Comparison of ENCODE assay signal across 13 mouse cellular contexts in genomic region chr8:91803515-91804402, GRCm38 (mm10). TPM values are rescaled to one million over a fixed set of nuclear protein-coding genes. Genes with fewer than 3 reads are reported as not detected.
DNase-seq lines count a peak whose midpoint lies in the region; ATAC-seq and TF ChIP-seq lines count a peak whose summit lies in the region.
"Had no signal": no experiment of that assay in that cellular context is flagged by ENCODE, and none has a peak within 500 bp of the region (broad histone marks: within the 10 kb centered on the region; RNA-seq: fewer than 3 reads in every experiment).

No protein-coding gene starts in this region.

- no peak overlapping the region for H3K27ac ChIP-seq in heart, embryonic 14.5 days (replicated peaks in 1 of 2; ENCODE audit: control insufficient read depth in 1 of 2, insufficient read depth in 1 of 2, low read depth in 2 of 2, low read length in 2 of 2)
- peak overlapping the region; percentile 45; the same call in 1 of the 2 replicates for H3K27ac ChIP-seq in hindbrain, embryonic 14.5 days
- H3K27ac ChIP-seq in midbrain, embryonic 15.5 days, result peak overlapping the region; percentile 55
- H3K27ac ChIP-seq: left cerebral cortex, adult 2 months had no signal

- TF ChIP-seq CTCF in brain, embryonic 14.5 days (IDR thresholded peaks at IDR 0.05; ENCODE audit: borderline replicate concordance, extremely low read depth, insufficient read depth, insufficient read length), result no peak

- no peak for DNase-seq in heart, adult 8-10 months (ENCODE audit: low spot score)
- peak; percentile 47 for DNase-seq in brain, embryonic 14.5 days (ENCODE audit: low read depth)
- no peak for DNase-seq in hindbrain, embryonic 14.5 days (ENCODE audit: low spot score)
- DNase-seq in frontal cortex, postnatal 36 days (ENCODE audit: low spot score in 2 of 2), result no peak
- DNase-seq in spleen, postnatal 14 days (ENCODE audit: low spot score in 2 of 2), result no peak
- DNase-seq: adrenal gland, postnatal 14 days; right cerebral cortex, adult 18-20 months had no signal

- peaks cover 30 to 35% of the 10 kb centered on the region in 2 experiments; a peak in 3 of 4 replicates for H3K4me1 ChIP-seq in heart, embryonic 14.5 days (ENCODE audit: control insufficient read depth in 2 of 2, insufficient read depth in 2 of 2, low read length in 2 of 2)
- peaks cover 29% of the 10 kb centered on the region; the same call in 1 of the 2 replicates for H3K4me1 ChIP-seq in hindbrain, embryonic 14.5 days (replicated peaks; ENCODE audit: control insufficient read depth, insufficient read depth, low read length)
- peaks cover 76% of the 10 kb centered on the region for H3K4me1 ChIP-seq in midbrain, embryonic 15.5 days

- H3K9me3 ChIP-seq in heart, embryonic 14.5 days (ENCODE audit: control insufficient read depth, low read length), result no peaks in the 10 kb centered on the region
- no peaks in the 10 kb centered on the region for H3K9me3 ChIP-seq in hindbrain, embryonic 14.5 days (ENCODE audit: control insufficient read depth, low read length)
- H3K9me3 ChIP-seq in midbrain, embryonic 15.5 days, result no peaks in the 10 kb centered on the region

- no peak for ATAC-seq in heart, embryonic 14.5 days (ENCODE audit: insufficient number of reproducible peaks, insufficient read depth, low FRiP score, low read depth)
- no peak for ATAC-seq in hindbrain, embryonic 14.5 days (ENCODE audit: low FRiP score)
- no peak for ATAC-seq in midbrain, embryonic 15.5 days (replicated peaks)
- no peak for ATAC-seq in megakaryocyte, adult 5-6 weeks (ENCODE audit: poor library complexity, severe bottlenecking)

- TF ChIP-seq POLR2A in brain, embryonic 14.5 days (IDR thresholded peaks at IDR 0.05; ENCODE audit: borderline replicate concordance, extremely low read depth, insufficient read depth, insufficient read length, poor library complexity, severe bottlenecking), result no peak

- peak overlapping the region; percentile 74 for H3K4me2 ChIP-seq in heart, embryonic 14.5 days (ENCODE audit: low read length)
- H3K4me2 ChIP-seq in hindbrain, embryonic 14.5 days (replicated peaks), result peak overlapping the region; percentile 73
- peak overlapping the region; percentile 49 for H3K4me2 ChIP-seq in midbrain, embryonic 15.5 days

- H3K36me3 ChIP-seq in heart, embryonic 14.5 days (ENCODE audit: control insufficient read depth, insufficient read depth, low read length), result peaks cover 6% of the 10 kb centered on the region; the same call in 1 of the 2 replicates
- H3K36me3 ChIP-seq in hindbrain, embryonic 14.5 days (replicated peaks; ENCODE audit: control insufficient read depth, insufficient read depth), result no peaks in the 10 kb centered on the region
- H3K36me3 ChIP-seq in midbrain, embryonic 15.5 days (replicated peaks), result no peaks in the 10 kb centered on the region

- H3K27me3 ChIP-seq in heart, embryonic 14.5 days (ENCODE audit: control insufficient read depth, insufficient read depth, low read length), result peaks cover 59% of the 10 kb centered on the region
- peaks cover 39% of the 10 kb centered on the region for H3K27me3 ChIP-seq in hindbrain, embryonic 14.5 days (ENCODE audit: control insufficient read depth, insufficient read depth, low read length)
- H3K27me3 ChIP-seq in midbrain, embryonic 15.5 days (replicated peaks), result peaks cover 18% of the 10 kb centered on the region

- H3K9ac ChIP-seq in heart, embryonic 14.5 days (ENCODE audit: low read length), result no peak overlapping the region
- H3K9ac ChIP-seq in hindbrain, embryonic 14.5 days, result peak overlapping the region; percentile 22
- H3K9ac ChIP-seq in midbrain, embryonic 15.5 days, result peak overlapping the region; percentile 23; the same call in 1 of the 2 replicates

- H3K4me3 ChIP-seq in heart, embryonic 14.5 days (ENCODE audit: control insufficient read depth in 1 of 2, insufficient read depth in 1 of 2, low read depth in 1 of 2, low read length in 2 of 2), result peak overlapping the region; percentile 5 to 15; a peak in 1 of 4 replicates
- peak overlapping the region; percentile 7 for H3K4me3 ChIP-seq in hindbrain, embryonic 14.5 days (replicated peaks; ENCODE audit: low read length)
- H3K4me3 ChIP-seq in midbrain, embryonic 15.5 days, result peak overlapping the region; percentile 15; the same call in 1 of the 2 replicates
- H3K4me3 ChIP-seq: left cerebral cortex, adult 2 months had no signal

- WGBS in heart, embryonic 14.5 days, result 30% methylated on average over 28 of the region's 28 CpGs
- 16% methylated on average over 28 of the region's 28 CpGs for WGBS in hindbrain, embryonic 14.5 days
- WGBS in midbrain, embryonic 15.5 days, result 13% methylated on average over 28 of the region's 28 CpGs

RNA-seq across cellular contexts. Expression of gene Irx3, which starts 1.9 kb away (rescaled TPM):
- 9.8 and 13.1 TPM in 2 replicates for polyA plus RNA-seq in heart, embryonic 14.5 days (2014; fragmentation: Nextera tagmentation; extraction: Ambion mirVana)
- 10 to 100 TPM; 26.0 to 49.4 (median 32.2) TPM for total RNA-seq in heart, adult 8-10 months (2022)
- polyA plus RNA-seq in brain, embryonic 14.5 days (2012; rRNA removed), result 17.4 and 33.7 TPM in 2 replicates
- 10.4 and 12.9 TPM in 2 replicates for polyA plus RNA-seq in hindbrain, embryonic 14.5 days (2014; fragmentation: Nextera tagmentation; extraction: Ambion mirVana)
- 22.1 and 26.1 TPM in 2 replicates for polyA plus RNA-seq in midbrain, embryonic 15.5 days (2015; fragmentation: Nextera tagmentation; extraction: Ambion mirVana)
- total RNA-seq in megakaryocyte, adult 5-6 weeks (2015), result not detected in 2 replicates
- total RNA-seq in megakaryocyte, adult 5-6 weeks (2017), result 0.22 TPM in 1 of 2 replicates, not detected in the other
- total RNA-seq: common myeloid progenitor, adult 5-6 weeks; megakaryocyte progenitor cell, adult 5-6 weeks had no signal

Comparison
In these comparisons a context has a peak if more than half of its experiments do, and no peak if none do; other contexts are left out.
1. H3K27ac ChIP-seq: peak in hindbrain, embryonic 14.5 days (single experiment) and midbrain, embryonic 15.5 days (single experiment); none in heart, embryonic 14.5 days (0 of 2).
2. Peak in every context shown above with its lines, with median percentiles within 50 percentile points of each other: H3K4me2 ChIP-seq and H3K4me3 ChIP-seq.